ENCODE assay signal across 8 mouse cellular contexts in the genomic region with DNA sequence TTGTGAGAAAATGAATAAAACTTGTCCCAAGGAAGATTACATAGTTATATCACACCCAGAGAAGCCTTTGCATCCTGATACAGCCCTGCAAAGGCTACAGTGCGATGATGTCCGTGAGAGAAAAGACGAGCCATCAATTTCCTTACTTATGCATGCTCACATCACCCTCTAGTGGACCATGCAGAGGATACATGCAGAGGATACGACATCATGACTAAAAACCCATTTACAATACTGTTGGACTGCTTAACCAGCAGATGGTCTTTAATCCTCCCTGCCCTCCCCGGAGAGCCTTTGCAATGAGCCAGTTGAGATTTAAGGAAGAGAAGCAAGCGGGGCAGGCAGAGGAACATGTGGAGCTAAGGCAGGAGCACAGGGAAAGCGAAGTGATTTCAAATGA. TPM values are rescaled to one million over a fixed set of nuclear protein-coding genes. Genes with fewer than 3 reads are reported as not detected.
A peak's percentile ranks its signal among the peaks of the same experiment; 100 is the strongest.
DNase-seq lines count a peak whose midpoint lies in the region; ATAC-seq lines count a peak whose summit lies in the region.

No protein-coding gene starts in this region.

- no peak overlapping the region for H3K4me3 ChIP-seq in hindbrain, embryonic 13.5 days

- no peak overlapping the region for H3K9ac ChIP-seq in hindbrain, embryonic 13.5 days

- WGBS in hindbrain, embryonic 13.5 days: 40% methylated on average over 7 of the region's 7 CpGs

- intact Hi-C loops in left cerebral cortex, postnatal 25 days (cut with DNase I): loop anchor here (5.0 to 10.0 kb wide), 4 partner anchors 452 to 1232 kb away; no protein-coding TSS in a partner anchor

- H3K36me3 ChIP-seq in hindbrain, embryonic 13.5 days: peaks cover 25% of the 10 kb centered on the region

- DNase-seq in frontal cortex, postnatal 25 days (ENCODE audit: low spot score in 2 of 2): no peak
- DNase-seq in A20 (ENCODE audit: low read depth, low spot score): peak; percentile 35
- peak; percentile 63 for DNase-seq in cerebellum, adult 9-10 months
- peak; percentile 32 to 70 for DNase-seq in left cerebral cortex, postnatal 25 days (ENCODE audit: low spot score in 2 of 2)
- peak; percentile 20 for DNase-seq in right cerebral cortex, postnatal 4 days
- no peak for DNase-seq in thymus, postnatal 14 days

- H3K27me3 ChIP-seq in hindbrain, embryonic 13.5 days: no peaks in the 10 kb centered on the region

- 0 out of 2 replicates have a peak, but pooled peaks cover 7% of the 10 kb centered on the region for H3K4me1 ChIP-seq in hindbrain, embryonic 13.5 days (replicated peaks)

- H3K27ac ChIP-seq in hindbrain, embryonic 13.5 days: no peak overlapping the region

- no peaks in the 10 kb centered on the region for H3K9me3 ChIP-seq in hindbrain, embryonic 13.5 days

- no peak overlapping the region for H3K4me2 ChIP-seq in hindbrain, embryonic 13.5 days

- ATAC-seq in frontal cortex, adult (ENCODE audit: low TSS enrichment): peak; percentile 97
- ATAC-seq in hindbrain, embryonic 13.5 days (ENCODE audit: low FRiP score): peak; percentile 94

RNA-seq across cellular contexts. Expression of a gene that starts 42.0 kb away (rescaled TPM):
- polyA plus RNA-seq in hindbrain, embryonic 13.5 days (2015; fragmentation: Nextera tagmentation; extraction: Ambion mirVana): 28.4 and 34.4 TPM in 2 replicates
- 10 to 100 TPM; 13.6 to 15.9 TPM for total RNA-seq in left cerebral cortex, postnatal 25 days (2021)

Comparison
In these comparisons a context has a peak if more than half of its experiments do, and no peak if none do; other contexts are left out.
1. DNase-seq: peak in A20 (single experiment), cerebellum, adult 9-10 months (single experiment), left cerebral cortex, postnatal 25 days (2 of 2) and right cerebral cortex, postnatal 4 days (single experiment); none in frontal cortex, postnatal 25 days (0 of 2) and thymus, postnatal 14 days (single experiment).